Mouse (Mus musculus): ENCODE measurements around the gene Rabl6.

Rabl6 gene

GRCm38 (mm10) chr2:25588227-25588907 is 20.0 kb downstream of the Rabl6 start:
- no peak for DNase-seq

- DNase-seq, result no peak
These were observed 21.0 kb downstream of the Rabl6 start for GRCm38 (mm10) chr2:25587290-25587689.

GRCm38 (mm10) chr2:25585601-25586000 is 22.7 kb downstream of the Rabl6 start:
- DNase-seq, result peak in 1 of 2 experiments; percentile 63

GRCm38 (mm10) chr2:25584856-25585255 is 23.5 kb downstream of the Rabl6 start:
- DNase-seq, result peak in 1 of 2 experiments; percentile 33

- peak; percentile 63 to 67 for DNase-seq
These were observed 24.2 kb downstream of the Rabl6 start for GRCm38 (mm10) chr2:25584152-25584551.

- peak; percentile 45 to 55 for DNase-seq
These were observed 24.8 kb downstream of the Rabl6 start for GRCm38 (mm10) chr2:25583571-25583970.

GRCm38 (mm10) chr2:25583120-25583481 is 25.2 kb downstream of the Rabl6 start:
- DNase-seq, result peak; percentile 47 to 48

GRCm38 (mm10) chr2:25582466-25583119 is 25.7 kb downstream of the Rabl6 start:
- DNase-seq, result peak; percentile 73 to 80

- DNase-seq, result peak; percentile 94 to 97
These were observed 26.4 kb downstream of the Rabl6 start for GRCm38 (mm10) chr2:25581901-25582301.

GRCm38 (mm10) chr2:25581294-25581864 is 26.9 kb downstream of the Rabl6 start, which contains the start of gene Ajm1:
Gene Ajm1, minus strand, starts transcription at chr2:25581757.
- peak; percentile 88 to 91 for DNase-seq

- DNase-seq, result peak; percentile 63 to 70
These were observed 27.7 kb downstream of the Rabl6 start for GRCm38 (mm10) chr2:25580621-25581101.

GRCm38 (mm10) chr2:25579737-25580460 is 28.4 kb downstream of the Rabl6 start:
- peak; percentile 90 to 91 for DNase-seq

GRCm38 (mm10) chr2:25578796-25579736 is 29.3 kb downstream of the Rabl6 start:
- peak; percentile 72 to 75 for DNase-seq

GRCm38 (mm10) chr2:25577951-25578795 is 30.1 kb downstream of the Rabl6 start:
- DNase-seq, result peak; percentile 67 to 68

- DNase-seq, result peak; percentile 64 to 66
These were observed 31.1 kb downstream of the Rabl6 start for GRCm38 (mm10) chr2:25576965-25577891.

- peak in 1 of 2 experiments; percentile 48 for DNase-seq
These were observed 32.1 kb downstream of the Rabl6 start for GRCm38 (mm10) chr2:25576028-25576850.

GRCm38 (mm10) chr2:25575432-25576027 is 32.8 kb downstream of the Rabl6 start:
- DNase-seq, result peak; percentile 70 to 84
